Mouse (Mus musculus): ENCODE data around the gene Insm1.

Insm1 gene

GRCm38 (mm10) chr2:146221076-146221928 is at the start of gene Insm1:
Gene Insm1 (plus strand): TSS chr2:146221921.
- peak; percentile 69 for DNase-seq (ENCODE audit: low read depth, low spot score)

- DNase-seq (ENCODE audit: low read depth, low spot score) = no peak
These were observed 49.6 kb upstream of the Insm1 start for GRCm38 (mm10) chr2:146172106-146172505.

- no peak for DNase-seq (ENCODE audit: low read depth, low spot score)
These were observed 47.5 kb upstream of the Insm1 start for GRCm38 (mm10) chr2:146174173-146174572.

GRCm38 (mm10) chr2:146178718-146179117 is 43.0 kb upstream of the Insm1 start:
- DNase-seq (ENCODE audit: low read depth, low spot score) = no peak

GRCm38 (mm10) chr2:146183830-146184793 is 37.6 kb upstream of the Insm1 start:
- DNase-seq (ENCODE audit: low read depth, low spot score) = no peak

GRCm38 (mm10) chr2:146196126-146196525 is 25.6 kb upstream of the Insm1 start:
- no peak for DNase-seq (ENCODE audit: low read depth, low spot score)

- no peak for DNase-seq (ENCODE audit: low read depth, low spot score)
These were observed 23.8 kb upstream of the Insm1 start for GRCm38 (mm10) chr2:146197947-146198346.

GRCm38 (mm10) chr2:146210968-146211367 is 10.8 kb upstream of the Insm1 start:
- DNase-seq (ENCODE audit: low read depth, low spot score) = no peak

GRCm38 (mm10) chr2:146214715-146215114 is 7.0 kb upstream of the Insm1 start:
- DNase-seq (ENCODE audit: low read depth, low spot score) = peak; percentile 78

- DNase-seq (ENCODE audit: low read depth, low spot score) = peak; percentile 11
These were observed 5.3 kb upstream of the Insm1 start for GRCm38 (mm10) chr2:146216111-146217064.

- peak; percentile 30 for DNase-seq (ENCODE audit: low read depth, low spot score)
These were observed 4.3 kb upstream of the Insm1 start for GRCm38 (mm10) chr2:146217227-146217980.

GRCm38 (mm10) chr2:146218161-146218691 is 3.5 kb upstream of the Insm1 start:
- peak; percentile 41 for DNase-seq (ENCODE audit: low read depth, low spot score)

- DNase-seq (ENCODE audit: low read depth, low spot score) = peak; percentile 18
These were observed 2.7 kb upstream of the Insm1 start for GRCm38 (mm10) chr2:146218881-146219535.

GRCm38 (mm10) chr2:146219791-146220190 is 1.9 kb upstream of the Insm1 start:
- DNase-seq (ENCODE audit: low read depth, low spot score) = no peak

GRCm38 (mm10) chr2:146220591-146221075 is 1.1 kb upstream of the Insm1 start:
- DNase-seq (ENCODE audit: low read depth, low spot score) = peak; percentile 41

GRCm38 (mm10) chr2:146221929-146222278 is 183 bp downstream of the Insm1 start:
- DNase-seq (ENCODE audit: low read depth, low spot score) = peak; percentile 49

- peak; percentile 14 for DNase-seq (ENCODE audit: low read depth, low spot score)
These were observed 806 bp downstream of the Insm1 start for GRCm38 (mm10) chr2:146222279-146223175.

GRCm38 (mm10) chr2:146223176-146223905 is 1.6 kb downstream of the Insm1 start:
- peak; percentile 21 for DNase-seq (ENCODE audit: low read depth, low spot score)
